Mouse (Mus musculus) megakaryocyte, embryonic 14.5 days (primary cell): ENCODE data around the gene Gmppb. TPM values are rescaled to one million over a fixed set of nuclear protein-coding genes. Genes with fewer than 3 reads are reported as not detected.

ENCODE experiments used
- H3K27me3 ChIP-seq: replicated peaks from 2 replicates; pipeline ENCODE3; 2012; ENCODE audit warnings: inconsistent platforms
- H3K36me3 ChIP-seq: replicated peaks from 2 replicates; pipeline ENCODE3; 2012; ENCODE audit warnings: low read length, inconsistent platforms, mixed read lengths
- H3K4me1 ChIP-seq: 2 replicates; pipeline ENCODE4 v1.6.1; 2012; ENCODE audit warnings: inconsistent platforms
- H3K4me3 ChIP-seq: replicated peaks from 2 replicates; pipeline ENCODE3; 2012; ENCODE audit warnings: moderate library complexity, mild to moderate bottlenecking, inconsistent platforms
- H3K9me3 ChIP-seq: 2 replicates; pipeline ENCODE4 v1.6.1; 2012; ENCODE audit warnings: inconsistent platforms
- FLI1 ChIP-seq: IDR thresholded peaks from 2 replicates; pipeline ENCODE4 v1.6.1; 2012; ENCODE audit warnings: low read length, inconsistent platforms, mixed read lengths
- GATA1 ChIP-seq: IDR thresholded peaks from 3 replicates; pipeline ENCODE4 v1.6.1; 2012; ENCODE audit warnings: mixed read lengths, low read length, inconsistent platforms, borderline replicate concordance
- polyA plus RNA-seq: library from polyadenylated mRNA; stranded (reverse); fragments of >175 nt; gene quantifications from 2 replicates; pipeline ENCODE4 v1.2.3, GENCODE M21; 2012; ENCODE audit warnings: low replicate concordance; ENCODE audit not compliant: insufficient read depth

The Gmppb gene
- polyA plus RNA-seq, 1 experiment = 30.7 TPM

DNA sequence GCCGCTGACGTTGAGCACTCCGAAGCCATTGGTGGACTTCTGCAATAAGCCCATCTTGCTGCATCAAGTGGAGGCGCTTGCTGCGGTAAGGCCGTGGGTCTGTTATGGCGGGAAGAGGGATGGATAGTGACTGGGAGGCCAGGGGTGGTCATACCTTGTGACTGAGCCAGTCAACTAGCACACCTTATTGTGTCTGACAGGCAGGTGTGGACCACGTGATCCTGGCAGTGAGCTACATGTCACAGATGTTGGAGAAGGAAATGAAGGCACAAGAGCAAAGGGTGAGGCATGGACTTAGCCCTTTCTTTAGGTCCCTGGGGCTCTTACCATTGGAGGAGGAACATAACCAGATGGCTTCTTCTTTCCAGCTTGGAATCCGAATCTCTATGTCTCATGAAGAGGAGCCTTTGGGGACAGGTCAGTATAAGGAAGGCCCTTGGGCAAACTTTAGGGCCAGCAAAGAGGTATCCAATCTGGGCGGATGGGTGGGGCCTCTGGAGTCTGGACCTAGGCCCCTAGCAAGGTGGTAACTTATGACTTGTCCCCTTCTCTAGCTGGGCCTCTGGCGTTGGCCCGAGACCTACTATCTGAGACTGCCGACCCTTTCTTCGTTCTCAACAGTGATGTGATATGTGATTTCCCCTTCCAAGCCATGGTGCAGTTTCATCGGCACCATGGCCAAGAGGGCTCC, 664 bp downstream of the Gmppb start:
- peaks cover 95% of the 10 kb centered on the region for H3K4me1 ChIP-seq

DNA sequence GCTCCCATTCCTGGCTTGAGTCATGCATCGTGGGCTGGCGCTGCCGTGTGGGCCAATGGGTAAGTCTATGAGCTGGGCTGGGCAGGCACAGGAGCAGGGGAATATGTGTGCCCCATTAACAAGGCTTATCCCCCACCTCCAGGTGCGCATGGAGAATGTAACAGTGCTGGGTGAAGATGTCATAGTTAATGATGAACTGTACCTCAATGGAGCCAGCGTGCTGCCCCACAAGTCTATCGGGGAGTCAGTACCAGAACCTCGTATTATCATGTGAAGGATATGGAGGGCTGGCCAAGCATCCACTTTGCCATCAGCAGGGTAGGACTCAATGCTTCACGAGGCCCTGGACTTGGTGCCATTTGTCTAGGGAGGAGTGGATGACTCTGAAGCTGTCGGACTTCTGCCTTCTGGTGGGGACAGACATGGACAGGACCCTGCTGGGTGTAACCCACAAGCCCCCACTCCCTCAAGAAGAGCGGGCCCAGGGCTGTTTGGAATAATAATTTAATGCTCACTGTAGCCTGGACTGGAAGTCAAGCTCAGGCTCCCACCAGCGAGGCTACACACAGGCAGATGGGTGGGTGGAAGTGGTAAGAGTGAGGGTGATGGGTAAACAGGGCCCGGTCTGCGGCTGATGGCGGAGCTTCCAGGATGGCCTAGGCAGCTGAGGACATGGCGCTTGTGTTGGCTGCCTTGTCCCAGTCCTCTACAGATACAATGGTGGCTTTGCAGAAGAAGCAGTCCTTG, 2.3 kb downstream of the Gmppb start:
- TF ChIP-seq FLI1 = no peak
- TF ChIP-seq GATA1 = no peak
- H3K4me1 ChIP-seq = peaks cover 94% of the 10 kb centered on the region

More for the DNA sequence above, 664 bp downstream of the Gmppb start:
- no peaks in the 10 kb centered on the region for H3K9me3 ChIP-seq
- no peaks in the 10 kb centered on the region for H3K27me3 ChIP-seq
- H3K36me3 ChIP-seq = peaks cover 83% of the 10 kb centered on the region
- peak overlapping the region; percentile 99 for H3K4me3 ChIP-seq
- TF ChIP-seq FLI1 (no peak), GATA1 (no peak)

DNA sequence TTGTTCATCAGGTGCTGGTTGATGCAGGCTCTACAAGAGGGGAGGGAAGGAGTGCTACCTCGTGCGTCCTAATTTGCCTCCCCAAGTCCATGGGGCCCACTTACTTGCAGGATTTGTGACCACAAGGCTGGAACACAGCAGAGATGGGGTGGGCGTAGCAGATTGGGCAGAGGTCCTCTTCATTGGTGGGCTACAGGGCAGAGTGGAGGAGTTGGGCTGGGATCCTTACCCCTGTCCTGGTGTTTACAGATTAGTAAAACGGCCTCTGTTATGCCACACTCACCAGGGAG, 2.8 kb downstream of the Gmppb start:
- H3K4me3 ChIP-seq = no peak overlapping the region
- H3K4me1 ChIP-seq = peaks cover 91% of the 10 kb centered on the region
- peaks cover 83% of the 10 kb centered on the region for H3K36me3 ChIP-seq
- H3K9me3 ChIP-seq = no peaks in the 10 kb centered on the region
- no peak for TF ChIP-seq GATA1
- no peak for TF ChIP-seq FLI1
- no peaks in the 10 kb centered on the region for H3K27me3 ChIP-seq

More for the DNA sequence above, 2.3 kb downstream of the Gmppb start:
- Histone ChIP-seq H3K36me3 (peaks cover 83% of the 10 kb centered on the region), H3K27me3 (no peaks in the 10 kb centered on the region), H3K9me3 (no peaks in the 10 kb centered on the region), H3K4me3 (peak overlapping the region; percentile 48)

DNA sequence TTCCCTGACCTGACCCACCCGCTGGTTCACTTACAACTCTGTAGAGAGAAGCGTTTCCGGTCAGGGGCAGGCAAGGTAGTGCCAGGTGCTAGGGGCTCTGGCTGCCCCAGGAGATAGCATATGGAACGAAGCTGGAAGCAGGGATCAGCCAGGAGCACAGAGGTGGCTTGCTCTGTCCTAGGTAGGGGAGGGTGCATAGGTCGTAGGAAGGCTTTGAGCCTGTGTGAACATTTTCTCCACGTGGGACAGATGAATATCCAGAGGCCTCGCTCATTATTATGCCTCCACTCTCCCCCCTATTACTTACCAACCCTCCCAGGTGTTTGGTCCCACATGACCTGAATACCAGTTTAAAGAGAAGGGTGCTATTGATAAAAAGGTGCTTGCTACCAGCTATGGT, 3.4 kb downstream of the Gmppb start:
- H3K36me3 ChIP-seq = peaks cover 83% of the 10 kb centered on the region
- peaks cover 91% of the 10 kb centered on the region for H3K4me1 ChIP-seq
- TF ChIP-seq GATA1 (no peak), FLI1 (no peak)

DNA sequence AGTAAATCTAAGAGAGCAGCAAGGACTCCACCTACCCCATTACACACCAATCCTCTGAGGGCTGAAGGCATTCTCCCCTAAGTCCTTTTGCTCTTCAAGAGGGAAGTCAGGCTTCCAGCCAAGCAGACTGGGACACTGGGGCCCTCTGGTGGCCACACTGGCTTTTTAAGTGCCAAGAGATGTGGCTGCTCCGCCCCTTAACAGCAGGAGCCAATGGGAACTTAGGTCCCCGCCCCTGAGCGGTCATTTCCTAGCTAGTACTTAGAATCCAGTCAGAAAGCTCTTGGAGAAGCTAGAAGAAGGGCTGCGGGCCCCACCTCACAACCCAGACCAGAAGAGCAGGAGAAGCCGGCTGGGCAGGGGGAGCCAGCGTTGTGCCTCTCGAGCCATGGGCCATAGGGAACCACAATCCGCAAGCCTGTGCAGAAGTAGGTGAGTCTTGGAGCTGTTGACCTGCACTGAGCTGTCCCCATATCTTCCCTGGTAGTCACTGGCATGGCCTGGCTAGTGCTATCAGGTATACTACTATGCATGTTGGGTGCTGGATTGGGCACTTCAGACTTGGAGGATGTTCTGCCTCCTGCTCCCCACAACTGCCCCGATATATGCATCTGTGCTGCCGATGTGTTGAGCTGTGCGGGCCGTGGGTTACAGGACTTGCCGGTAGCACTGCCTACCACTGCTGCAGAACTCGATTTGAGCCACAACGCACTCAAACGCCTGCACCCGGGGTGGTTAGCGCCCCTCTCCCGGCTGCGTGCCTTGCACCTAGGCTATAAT, 4.0 kb downstream of the Gmppb start, which contains the start of gene Amigo3:
Amigo3 (plus strand) TSS at position 275 of the 780 bp plus-strand sequence.
- no peaks in the 10 kb centered on the region for H3K27me3 ChIP-seq
- peaks cover 90% of the 10 kb centered on the region for H3K4me1 ChIP-seq
- no peaks in the 10 kb centered on the region for H3K9me3 ChIP-seq
- TF ChIP-seq FLI1 (no peak), GATA1 (no peak)
- peaks cover 83% of the 10 kb centered on the region for H3K36me3 ChIP-seq
- H3K4me3 ChIP-seq = peak within 1 kb of the TSS; percentile 91

More for the DNA sequence above, 3.4 kb downstream of the Gmppb start:
- Histone ChIP-seq H3K27me3 (no peaks in the 10 kb centered on the region), H3K9me3 (no peaks in the 10 kb centered on the region), H3K4me3 (no peak overlapping the region)

DNA sequence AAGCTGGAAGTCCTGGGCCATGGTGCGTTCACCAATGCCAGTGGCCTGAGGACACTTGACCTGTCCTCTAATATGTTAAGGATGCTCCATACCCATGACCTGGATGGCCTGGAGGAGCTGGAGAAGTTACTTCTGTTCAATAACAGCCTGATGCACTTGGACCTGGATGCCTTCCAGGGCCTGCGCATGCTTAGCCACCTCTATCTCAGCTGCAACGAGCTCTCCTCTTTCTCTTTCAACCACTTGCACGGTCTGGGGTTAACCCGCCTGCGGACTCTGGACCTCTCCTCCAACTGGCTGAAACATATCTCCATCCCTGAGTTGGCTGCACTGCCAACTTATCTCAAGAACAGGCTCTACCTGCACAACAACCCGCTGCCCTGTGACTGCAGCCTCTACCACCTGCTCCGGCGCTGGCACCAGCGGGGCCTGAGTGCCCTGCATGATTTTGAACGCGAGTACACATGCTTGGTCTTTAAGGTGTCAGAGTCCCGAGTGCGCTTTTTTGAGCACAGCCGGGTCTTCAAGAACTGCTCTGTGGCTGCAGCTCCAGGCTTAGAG, 4.7 kb downstream of the Gmppb start:
- Histone ChIP-seq H3K27me3 (no peaks in the 10 kb centered on the region), H3K4me3 (peak overlapping the region; percentile 91), H3K4me1 (peaks cover 90% of the 10 kb centered on the region), H3K9me3 (no peaks in the 10 kb centered on the region), H3K36me3 (peaks cover 88% of the 10 kb centered on the region)
- TF ChIP-seq GATA1 (no peak), FLI1 (no peak)

DNA sequence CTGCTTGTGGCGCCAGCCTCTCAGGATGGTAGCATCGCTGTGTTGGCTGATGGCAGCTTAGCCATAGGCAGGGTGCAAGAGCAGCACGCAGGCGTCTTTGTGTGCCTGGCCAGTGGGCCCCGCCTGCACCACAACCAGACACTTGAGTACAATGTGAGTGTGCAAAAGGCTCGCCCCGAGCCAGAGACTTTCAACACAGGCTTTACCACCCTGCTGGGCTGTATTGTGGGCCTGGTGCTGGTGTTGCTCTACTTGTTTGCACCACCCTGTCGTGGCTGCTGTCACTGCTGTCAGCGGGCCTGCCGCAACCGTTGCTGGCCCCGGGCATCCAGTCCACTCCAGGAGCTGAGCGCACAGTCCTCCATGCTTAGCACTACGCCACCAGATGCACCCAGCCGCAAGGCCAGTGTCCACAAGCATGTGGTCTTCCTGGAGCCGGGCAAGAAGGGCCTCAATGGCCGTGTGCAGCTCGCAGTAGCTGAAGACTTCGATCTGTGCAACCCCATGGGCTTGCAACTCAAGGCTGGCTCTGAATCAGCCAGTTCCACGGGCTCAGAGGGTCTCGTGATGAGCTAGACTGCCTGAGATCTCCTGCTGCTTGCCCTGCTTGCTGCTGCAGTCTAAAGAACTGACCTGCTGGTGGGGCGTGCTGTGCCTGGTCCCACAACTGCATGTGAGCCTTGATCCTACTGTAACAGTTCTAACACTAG, 5.4 kb downstream of the Gmppb start:
- TF ChIP-seq GATA1 = no peak
- H3K36me3 ChIP-seq = peaks cover 95% of the 10 kb centered on the region
- H3K4me1 ChIP-seq = peaks cover 93% of the 10 kb centered on the region
- H3K4me3 ChIP-seq = peak overlapping the region; percentile 34
- H3K9me3 ChIP-seq = no peaks in the 10 kb centered on the region
- no peaks in the 10 kb centered on the region for H3K27me3 ChIP-seq

DNA sequence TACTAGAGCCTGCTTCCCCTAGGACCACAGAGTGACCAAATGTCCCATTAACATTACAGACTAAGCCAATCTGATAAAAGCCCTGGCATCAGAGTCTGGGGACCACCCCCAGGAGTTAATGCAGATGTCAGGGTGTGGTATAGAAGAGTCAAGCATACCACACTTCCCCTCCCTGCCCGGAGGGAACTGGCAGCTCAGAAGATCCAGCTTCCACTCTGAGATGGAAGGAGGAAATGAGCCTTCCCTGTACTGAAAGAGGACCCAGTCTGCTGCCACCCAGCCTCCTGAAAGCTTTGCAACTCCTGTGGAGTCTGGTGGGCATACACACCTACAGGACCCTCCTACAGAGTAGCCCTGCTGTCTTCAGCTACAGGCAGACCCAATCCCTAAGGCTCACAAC, 6.0 kb downstream of the Gmppb start:
- no peak for TF ChIP-seq GATA1
- no peak for TF ChIP-seq FLI1
- Histone ChIP-seq H3K4me3 (no peak overlapping the region), H3K9me3 (no peaks in the 10 kb centered on the region), H3K4me1 (peaks cover 93% of the 10 kb centered on the region), H3K36me3 (peaks cover 98% of the 10 kb centered on the region), H3K27me3 (no peaks in the 10 kb centered on the region)

DNA sequence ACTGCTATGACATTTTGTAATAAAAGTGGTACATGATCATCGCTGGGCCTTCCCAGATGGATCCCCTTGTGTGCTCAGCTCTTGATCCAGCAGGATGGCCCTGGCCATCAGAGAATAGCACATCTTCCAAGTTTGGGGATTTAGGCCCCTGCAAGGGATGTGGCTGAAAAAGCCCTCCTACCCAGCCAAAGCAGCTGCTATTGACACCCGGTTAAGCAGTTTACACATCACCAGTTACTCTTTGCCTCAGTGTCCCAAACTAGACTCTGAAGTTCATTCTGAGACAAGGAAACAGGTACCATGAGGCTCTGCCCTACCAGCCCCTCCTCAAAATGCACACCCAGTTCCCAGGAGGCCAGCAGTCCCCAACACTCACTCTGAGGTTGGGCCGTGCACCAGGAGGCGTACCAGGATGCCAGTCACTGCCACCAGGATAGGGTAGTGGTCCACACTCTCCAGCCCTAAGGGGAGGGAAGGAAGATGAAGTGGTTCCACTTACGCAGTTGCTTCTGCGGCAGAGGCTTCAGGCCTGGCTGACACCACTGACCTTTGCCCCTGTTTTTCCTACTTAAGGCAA, 6.7 kb downstream of the Gmppb start:
- TF ChIP-seq GATA1 (no peak), FLI1 (no peak)

More for the DNA sequence above, 6.7 kb downstream of the Gmppb start:
- Histone ChIP-seq H3K27me3 (no peaks in the 10 kb centered on the region), H3K9me3 (no peaks in the 10 kb centered on the region), H3K36me3 (peaks cover 96% of the 10 kb centered on the region), H3K4me3 (no peak overlapping the region), H3K4me1 (peaks cover 93% of the 10 kb centered on the region)
